Comparison of ENCODE assay signal across 8 mouse cellular contexts in genomic region chr2:35336388-35337280, GRCm38 (mm10). TPM values are rescaled to one million over a fixed set of nuclear protein-coding genes. Genes with fewer than 3 reads are reported as not detected.
DNase-seq lines count a peak whose midpoint lies in the region; ATAC-seq and TF ChIP-seq lines count a peak whose summit lies in the region.

Stom (minus strand) TSS chr2:35336976.

- H3K4me3 ChIP-seq in heart, embryonic 12.5 days: peak within 1 kb of the TSS; percentile 78
- H3K4me3 ChIP-seq in kidney, postnatal 0 days (replicated peaks; ENCODE audit: low read depth, low read length): peak within 1 kb of the TSS; percentile 74
- peak within 1 kb of the TSS; percentile 83 for H3K4me3 ChIP-seq in liver, embryonic 11.5 days (ENCODE audit: low read depth, low read length)
- H3K4me3 ChIP-seq in stomach, embryonic 14.5 days (ENCODE audit: low read depth, low read length): peak within 1 kb of the TSS; percentile 83

- peak; percentile 86 for ATAC-seq in erythroid progenitor cell, adult 5-6 weeks (replicated peaks; ENCODE audit: low FRiP score, poor library complexity, severe bottlenecking)
- ATAC-seq in heart, embryonic 12.5 days (ENCODE audit: insufficient number of reproducible peaks, low FRiP score): peak; percentile 98
- ATAC-seq in kidney, postnatal 0 days (replicated peaks; ENCODE audit: low FRiP score, low read depth): peak; percentile 99
- peak; percentile 96 for ATAC-seq in liver, embryonic 11.5 days (replicated peaks; ENCODE audit: low FRiP score)
- ATAC-seq in stomach, embryonic 14.5 days (ENCODE audit: insufficient number of reproducible peaks, insufficient read depth, low FRiP score, low read depth): peak; percentile 98

- H3K36me3 ChIP-seq in heart, embryonic 12.5 days: no peaks in the 10 kb centered on the region
- H3K36me3 ChIP-seq in kidney, postnatal 0 days (ENCODE audit: insufficient read depth, low read length): no peaks in the 10 kb centered on the region
- no peaks in the 10 kb centered on the region for H3K36me3 ChIP-seq in liver, embryonic 11.5 days (ENCODE audit: control insufficient read depth, insufficient read depth, low read length)
- no peaks in the 10 kb centered on the region for H3K36me3 ChIP-seq in stomach, embryonic 14.5 days (ENCODE audit: control insufficient read depth, insufficient read depth, low read length)

- no peaks in the 10 kb centered on the region for H3K9me3 ChIP-seq in heart, embryonic 12.5 days (replicated peaks)
- H3K9me3 ChIP-seq in kidney, postnatal 0 days (replicated peaks; ENCODE audit: low read length): no peaks in the 10 kb centered on the region
- H3K9me3 ChIP-seq in liver, embryonic 11.5 days (ENCODE audit: control insufficient read depth, low read length): no peaks in the 10 kb centered on the region
- no peaks in the 10 kb centered on the region for H3K9me3 ChIP-seq in stomach, embryonic 14.5 days (ENCODE audit: control insufficient read depth, low read depth, low read length)

- H3K9ac ChIP-seq in heart, embryonic 12.5 days: peak within 1 kb of the TSS; percentile 83
- peak within 1 kb of the TSS; percentile 68 for H3K9ac ChIP-seq in kidney, postnatal 0 days (ENCODE audit: low read depth, low read length)
- H3K9ac ChIP-seq in liver, embryonic 11.5 days (ENCODE audit: low read depth, low read length): peak within 1 kb of the TSS; percentile 92
- peak within 1 kb of the TSS; percentile 67 for H3K9ac ChIP-seq in stomach, embryonic 14.5 days (replicated peaks; ENCODE audit: low read depth, low read length)

- H3K4me1 ChIP-seq in heart, embryonic 12.5 days (replicated peaks): peaks cover 16% of the 10 kb centered on the region
- H3K4me1 ChIP-seq in kidney, postnatal 0 days (replicated peaks; ENCODE audit: insufficient read depth, low read length): 0 out of 2 replicates have a peak, but pooled peaks cover 6% of the 10 kb centered on the region
- H3K4me1 ChIP-seq in liver, embryonic 11.5 days (replicated peaks; ENCODE audit: control insufficient read depth, insufficient read depth, low read length): peaks cover 43% of the 10 kb centered on the region
- peaks cover 6% of the 10 kb centered on the region; the same call in 1 of the 2 replicates for H3K4me1 ChIP-seq in stomach, embryonic 14.5 days (ENCODE audit: control insufficient read depth, insufficient read depth, low read length)

- WGBS in heart, embryonic 12.5 days: 0% methylated on average over 45 of the region's 45 CpGs
- under 1% methylated on average over 45 of the region's 45 CpGs for WGBS in kidney, postnatal 0 days
- under 1% methylated on average over 45 of the region's 45 CpGs for WGBS in liver, embryonic 11.5 days
- WGBS in stomach, embryonic 14.5 days: under 1% methylated on average over 45 of the region's 45 CpGs

- no peaks in the 10 kb centered on the region for H3K27me3 ChIP-seq in heart, embryonic 12.5 days (replicated peaks)
- H3K27me3 ChIP-seq in kidney, postnatal 0 days (ENCODE audit: insufficient read depth, low read length): no peaks in the 10 kb centered on the region
- no peaks in the 10 kb centered on the region for H3K27me3 ChIP-seq in liver, embryonic 11.5 days (replicated peaks; ENCODE audit: control insufficient read depth, insufficient read depth, low read length)
- no peaks in the 10 kb centered on the region for H3K27me3 ChIP-seq in stomach, embryonic 14.5 days (ENCODE audit: control insufficient read depth, insufficient read depth, low read length)

- H3K4me2 ChIP-seq in heart, embryonic 12.5 days: peak within 1 kb of the TSS; percentile 96
- peak within 1 kb of the TSS; percentile 99 for H3K4me2 ChIP-seq in kidney, postnatal 0 days (ENCODE audit: low read length)
- H3K4me2 ChIP-seq in liver, embryonic 11.5 days: peak within 1 kb of the TSS; percentile 91
- peak within 1 kb of the TSS; percentile 98 for H3K4me2 ChIP-seq in stomach, embryonic 14.5 days (replicated peaks; ENCODE audit: low read depth, low read length)

- H3K27ac ChIP-seq in heart, embryonic 12.5 days (ENCODE audit: poor library complexity, severe bottlenecking): peak within 1 kb of the TSS; percentile 90
- H3K27ac ChIP-seq in kidney, postnatal 0 days: peak within 1 kb of the TSS; percentile 75
- peak within 1 kb of the TSS; percentile 98 for H3K27ac ChIP-seq in liver, embryonic 11.5 days (ENCODE audit: low read depth, low read length)
- peak within 1 kb of the TSS; percentile 91 for H3K27ac ChIP-seq in stomach, embryonic 14.5 days (ENCODE audit: low read length)

- peak; percentile 55 for TF ChIP-seq CTCF in kidney, postnatal 0 days (IDR thresholded peaks at IDR 0.05; ENCODE audit: low read depth)

- DNase-seq in CD4-positive helper T cell, adult 2 months (ENCODE audit: low read depth, low spot score): peak; percentile 94
- peak; percentile 90 for DNase-seq in brain, embryonic 18.5 days (ENCODE audit: low read depth, low spot score)
- peak; percentile 99 for DNase-seq in kidney, postnatal 0 days (ENCODE audit: low spot score)
- DNase-seq in liver, embryonic 11.5 days (ENCODE audit: low spot score): peak; percentile 99
- peak; percentile 97 for DNase-seq in naive thymus-derived CD4-positive, alpha-beta T cell, adult 2 months (ENCODE audit: low read depth)

RNA-seq across cellular contexts. Expression of gene Stom, which starts in this region (rescaled TPM):
- 563 and 590 TPM in 2 replicates for total RNA-seq in erythroid progenitor cell, adult 5-6 weeks (2015; ENCODE audit: low replicate concordance)
- total RNA-seq in erythroid progenitor cell, adult 5-6 weeks (2017; ENCODE audit: low replicate concordance): 638 and 692 TPM in 2 replicates
- polyA plus RNA-seq in heart, embryonic 12.5 days (2016; fragmentation: Nextera tagmentation; extraction: Ambion mirVana): 42.2 and 42.7 TPM in 2 replicates
- 29.7 and 31.4 TPM in 2 replicates for polyA plus RNA-seq in kidney, postnatal 0 days (2015; fragmentation: Nextera tagmentation; extraction: Ambion mirVana)
- 87.7 and 97.0 TPM in 2 replicates for polyA plus RNA-seq in liver, embryonic 11.5 days (2014; fragmentation: Nextera tagmentation; extraction: Ambion mirVana)
- 61.2 and 66.1 TPM in 2 replicates for polyA plus RNA-seq in stomach, embryonic 14.5 days (2014; fragmentation: Nextera tagmentation; extraction: Ambion mirVana)

Comparison
In these comparisons a context has a peak if more than half of its experiments do, and no peak if none do; other contexts are left out.
1. Peak in every context shown above with its lines: DNase-seq, ATAC-seq, H3K4me3 ChIP-seq and H3K27ac ChIP-seq.